Mouse (Mus musculus) heart, embryonic 10.5 days (tissue): ENCODE measurements around the gene Slc9a8. TPM values are rescaled to one million over a fixed set of nuclear protein-coding genes. Genes with fewer than 3 reads are reported as not detected.
A peak's percentile ranks its signal among the peaks of the same experiment; 100 is the strongest.

Experiments
- DNase-seq: peaks from one replicate; pipeline ENCODE4 v3.0.0-alpha.2; 2017; ENCODE audit warnings: low spot score
- H3K27ac ChIP-seq: fragments of 300-500 bp; sonication (generic); 2 replicates; pipeline ENCODE4 v1.5.1; 2016; ENCODE audit warnings: mild to moderate bottlenecking
- H3K27me3 ChIP-seq: fragments of 300-500 bp; sonication (generic); 2 replicates; pipeline ENCODE4 v1.6.1; 2016; ENCODE audit warnings: mild to moderate bottlenecking; ENCODE audit not compliant: poor library complexity, insufficient read depth, severe bottlenecking
- H3K36me3 ChIP-seq: fragments of 300-500 bp; sonication (generic); 2 replicates; pipeline ENCODE4 v1.6.1; 2016; ENCODE audit warnings: mild to moderate bottlenecking, moderate library complexity
- H3K4me1 ChIP-seq: fragments of 300-500 bp; sonication (generic); 2 replicates; pipeline ENCODE4 v1.6.1; 2016; ENCODE audit warnings: mild to moderate bottlenecking
- H3K4me3 ChIP-seq: fragments of 300-500 bp; sonication (generic); 2 replicates; pipeline ENCODE4 v1.5.1; 2016; ENCODE audit warnings: mild to moderate bottlenecking, moderate library complexity
- H3K9me3 ChIP-seq: fragments of 300-500 bp; sonication (generic); 2 replicates; pipeline ENCODE4 v1.6.1; 2016; ENCODE audit warnings: mild to moderate bottlenecking, moderate library complexity
- WGBS: fragments of 180-500 bp; shearing (Covaris S2); methylation state at CpG from one replicate; pipeline ENCODE4 v1.1.7; 2016; 5-methylcytosine and 5-hydroxymethylcytosine counted together
- polyA plus RNA-seq: library from polyadenylated mRNA; unstranded; fragments of >200 nt; fragmentation: Nextera tagmentation; extraction: Ambion mirVana; gene quantifications from 2 replicates; pipeline ENCODE4 v1.2.1, GENCODE M21; 2016

Slc9a8 gene
- 23.0 and 26.0 TPM in 2 replicates for polyA plus RNA-seq

DNA sequence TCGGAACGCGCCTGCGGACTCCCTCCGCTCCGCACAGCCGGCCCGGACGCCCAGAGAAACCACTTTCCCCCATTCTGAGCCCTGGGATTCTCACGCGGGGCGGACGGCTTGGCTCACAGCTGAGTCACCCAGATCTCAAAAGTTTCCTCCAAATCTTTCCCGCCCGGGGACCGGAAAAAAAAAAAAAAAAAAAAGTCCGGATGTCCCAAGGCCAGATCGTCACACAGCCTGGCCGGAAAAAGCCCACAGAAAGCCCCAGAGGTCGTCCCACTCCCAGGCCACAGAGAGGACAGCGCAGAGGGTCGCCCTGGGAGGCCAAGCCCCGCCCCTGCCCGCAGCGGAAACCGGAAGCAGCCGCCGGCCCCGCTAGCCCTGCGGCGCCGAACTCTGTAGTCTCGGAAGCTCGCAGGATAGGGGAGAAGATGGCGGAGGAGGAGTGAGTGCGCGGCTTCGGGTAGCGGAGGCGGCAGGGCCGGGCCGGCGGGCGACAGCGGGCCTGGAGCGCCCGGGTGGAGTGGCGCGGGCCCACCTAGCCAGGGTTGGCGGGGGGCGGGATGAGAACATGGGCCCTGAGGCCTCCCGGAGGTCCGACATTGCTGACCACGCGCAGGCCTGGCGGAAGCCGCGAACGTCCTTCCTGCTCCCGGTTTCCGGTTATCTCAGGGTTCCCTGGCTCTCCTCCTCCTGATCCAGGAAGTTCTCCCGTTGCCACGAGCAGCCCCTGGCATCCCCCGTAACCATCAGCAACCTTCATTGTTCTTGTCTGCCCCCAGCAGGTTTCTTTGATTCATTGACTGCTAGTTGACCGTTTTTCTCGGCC, at the start of gene Slc9a8:
TSS of gene Slc9a8 (plus strand) at position 383 of the 820 bp plus-strand sequence.
- Histone ChIP-seq H3K9me3 (no peaks in the 10 kb centered on the region), H3K4me1 (peaks cover 22% of the 10 kb centered on the region), H3K27me3 (no peaks in the 10 kb centered on the region), H3K4me3 (peak within 1 kb of the TSS; percentile 84), H3K36me3 (peaks cover 29% of the 10 kb centered on the region), H3K27ac (peak within 1 kb of the TSS; percentile 99)
- peak; percentile 99 for DNase-seq
- under 1% methylated on average over 66 of the region's 66 CpGs for WGBS

DNA sequence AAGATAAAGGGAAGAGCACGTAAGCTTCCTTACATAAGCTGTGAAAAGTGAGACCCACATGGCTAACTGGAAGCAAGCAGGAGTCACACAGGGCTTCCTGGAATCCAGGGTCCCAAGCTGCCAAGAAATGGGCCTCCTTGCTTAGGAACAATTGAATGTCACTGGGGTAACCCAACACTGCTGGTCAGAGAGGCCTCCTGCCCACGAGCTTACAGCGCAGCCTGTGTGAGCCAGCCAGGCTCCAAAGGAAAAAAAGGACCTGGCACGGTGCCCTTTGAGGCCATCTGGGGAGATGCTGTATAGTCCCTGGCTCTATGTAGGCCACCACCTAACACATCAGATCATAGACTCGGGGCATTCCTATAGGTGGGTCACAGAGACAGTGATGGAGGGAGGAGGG, 48.2 kb upstream of the Slc9a8 start:
- Histone ChIP-seq H3K4me1 (peaks cover 23% of the 10 kb centered on the region), H3K27me3 (no peaks in the 10 kb centered on the region), H3K27ac (no peak overlapping the region), H3K36me3 (no peaks in the 10 kb centered on the region), H3K9me3 (no peaks in the 10 kb centered on the region), H3K4me3 (no peak overlapping the region)
- 79% methylated on average over 5 of the region's 5 CpGs for WGBS
- DNase-seq, result no peak

DNA sequence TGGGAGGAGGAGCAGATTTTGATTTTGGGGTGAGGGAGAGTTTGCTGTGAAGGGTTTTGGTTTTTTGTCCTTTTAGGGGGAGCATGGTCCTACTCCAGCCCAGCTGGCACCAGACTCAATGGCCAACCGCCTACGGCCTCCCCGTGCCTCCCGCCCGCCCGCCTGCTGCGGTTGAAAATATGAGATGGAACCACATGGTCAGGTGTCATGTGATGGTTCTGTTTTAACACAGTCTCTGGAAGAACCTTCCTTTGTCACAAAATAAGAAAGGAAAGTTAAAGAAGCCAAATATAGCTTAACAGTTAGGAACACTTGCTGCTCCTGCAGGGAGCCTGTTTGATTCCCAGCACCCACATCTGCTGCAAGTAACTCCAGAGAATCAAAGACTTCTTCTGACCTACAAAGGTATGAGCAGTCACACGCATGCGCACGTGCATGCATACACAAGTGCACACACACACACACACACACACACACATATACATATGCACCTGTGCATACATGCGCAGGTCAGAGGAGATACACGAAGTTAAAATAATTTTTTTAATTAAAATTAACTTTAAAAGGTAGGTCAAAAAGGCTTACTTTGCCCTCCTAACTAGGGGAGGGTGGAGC, 47.2 kb upstream of the Slc9a8 start:
- H3K4me1 ChIP-seq, result peaks cover 29% of the 10 kb centered on the region
- H3K9me3 ChIP-seq, result no peaks in the 10 kb centered on the region
- no peaks in the 10 kb centered on the region for H3K36me3 ChIP-seq
- H3K4me3 ChIP-seq, result no peak overlapping the region
- DNase-seq, result no peak
- WGBS, result 93% methylated on average over 12 of the region's 12 CpGs
- no peaks in the 10 kb centered on the region for H3K27me3 ChIP-seq
- no peak overlapping the region for H3K27ac ChIP-seq

DNA sequence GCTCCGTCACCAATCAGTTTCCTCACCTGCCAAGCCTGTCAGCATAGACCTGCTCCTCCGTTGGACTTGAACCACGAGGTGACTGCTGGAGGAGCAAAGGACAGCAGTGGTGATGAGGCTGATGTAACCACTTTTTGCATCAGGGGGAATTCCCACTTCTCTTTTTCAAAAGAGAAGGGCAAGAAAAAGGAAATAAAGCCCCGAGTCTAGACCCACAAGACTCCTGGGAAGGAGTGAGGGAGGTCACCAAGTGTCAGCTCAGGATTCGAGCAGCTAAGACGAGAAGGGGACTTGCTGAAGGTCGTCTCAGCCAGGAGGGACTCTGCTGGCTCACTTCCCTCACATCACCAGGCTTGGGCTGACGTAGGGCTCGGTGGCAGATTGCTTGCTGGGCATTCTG, 46.4 kb upstream of the Slc9a8 start:
- Histone ChIP-seq H3K4me1 (peaks cover 29% of the 10 kb centered on the region), H3K27ac (no peak overlapping the region; the same call in 1 of the 2 replicates), H3K36me3 (no peaks in the 10 kb centered on the region), H3K9me3 (no peaks in the 10 kb centered on the region), H3K4me3 (no peak overlapping the region), H3K27me3 (no peaks in the 10 kb centered on the region)
- no peak for DNase-seq
- WGBS, result 78% methylated on average over 9 of the region's 9 CpGs

DNA sequence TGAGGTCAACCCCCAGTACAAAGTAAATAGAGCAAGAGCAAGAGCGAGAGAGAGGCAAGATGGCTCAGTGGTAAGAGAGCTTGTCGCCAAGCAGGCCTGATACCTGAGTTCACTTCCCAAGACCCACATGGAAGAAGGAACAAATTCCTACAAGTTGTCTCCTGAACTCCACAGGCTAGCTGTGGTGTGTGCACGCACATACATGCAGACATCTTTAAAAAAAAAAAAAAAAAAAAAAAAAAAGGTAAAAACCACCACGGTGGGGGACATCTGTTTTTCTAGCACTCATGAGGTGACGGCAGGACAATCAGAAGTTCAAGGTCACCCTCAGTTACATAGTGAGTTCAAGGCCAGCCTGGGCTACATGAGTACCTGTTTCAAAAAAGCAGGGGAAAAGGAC, 45.8 kb upstream of the Slc9a8 start:
- DNase-seq, result no peak
- no peak overlapping the region for H3K4me3 ChIP-seq
- H3K4me1 ChIP-seq, result peaks cover 29% of the 10 kb centered on the region
- H3K36me3 ChIP-seq, result no peaks in the 10 kb centered on the region
- no peaks in the 10 kb centered on the region for H3K27me3 ChIP-seq
- no peaks in the 10 kb centered on the region for H3K9me3 ChIP-seq
- 92% methylated on average over 5 of the region's 5 CpGs for WGBS
- peak overlapping the region; percentile 69 for H3K27ac ChIP-seq

DNA sequence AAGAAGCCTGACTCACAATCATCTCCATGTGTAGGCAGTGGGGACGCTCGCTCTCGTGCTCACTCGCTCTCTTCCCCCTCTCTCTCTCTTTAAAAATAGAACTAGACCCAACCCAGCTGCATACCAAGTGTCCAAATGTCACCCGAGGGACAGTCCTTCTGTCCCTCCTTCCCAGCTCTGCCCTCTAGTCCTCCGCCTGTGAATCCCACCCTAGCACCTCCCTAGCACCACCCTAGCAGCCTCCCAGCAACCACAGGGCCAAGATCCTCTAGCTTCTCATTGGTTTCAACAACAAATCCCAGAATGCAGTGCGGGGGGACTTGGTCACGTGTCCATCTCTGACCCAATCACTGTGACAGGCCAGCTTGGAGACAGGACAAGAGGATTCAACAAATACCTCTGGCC, 45.4 kb upstream of the Slc9a8 start:
- no peaks in the 10 kb centered on the region for H3K27me3 ChIP-seq
- peaks cover 29% of the 10 kb centered on the region for H3K4me1 ChIP-seq
- H3K27ac ChIP-seq, result peak overlapping the region; percentile 69
- no peak overlapping the region for H3K4me3 ChIP-seq
- 53% methylated on average over 8 of the region's 8 CpGs for WGBS
- peak; percentile 90 for DNase-seq
- H3K36me3 ChIP-seq, result no peaks in the 10 kb centered on the region
- no peaks in the 10 kb centered on the region for H3K9me3 ChIP-seq

DNA sequence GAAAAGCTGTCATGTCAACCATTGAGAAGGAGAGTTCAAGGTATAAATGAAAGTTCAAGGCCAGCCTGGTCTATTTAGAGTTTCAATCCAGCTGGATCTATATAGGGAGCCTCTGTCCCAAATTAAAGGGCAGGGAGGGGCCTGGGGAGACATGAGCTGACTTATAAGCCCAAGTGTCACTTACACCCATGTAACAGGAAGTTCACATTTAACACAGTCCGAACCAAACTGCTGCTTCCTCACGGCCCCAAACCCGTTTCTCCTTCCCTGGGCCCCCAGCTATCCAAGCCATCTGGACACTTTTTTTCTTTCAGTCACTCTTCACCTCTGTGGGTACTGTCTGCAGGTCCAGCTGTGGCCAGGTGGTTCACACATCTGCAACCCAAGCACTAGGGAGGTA, 43.8 kb upstream of the Slc9a8 start:
- no peak overlapping the region for H3K4me3 ChIP-seq
- no peak for DNase-seq
- peaks cover 29% of the 10 kb centered on the region for H3K4me1 ChIP-seq
- no peaks in the 10 kb centered on the region for H3K27me3 ChIP-seq
- H3K27ac ChIP-seq, result peak overlapping the region; percentile 2; the same call in 1 of the 2 replicates
- 54% methylated on average over 3 of the region's 3 CpGs for WGBS
- no peaks in the 10 kb centered on the region for H3K36me3 ChIP-seq
- H3K9me3 ChIP-seq, result no peaks in the 10 kb centered on the region

DNA sequence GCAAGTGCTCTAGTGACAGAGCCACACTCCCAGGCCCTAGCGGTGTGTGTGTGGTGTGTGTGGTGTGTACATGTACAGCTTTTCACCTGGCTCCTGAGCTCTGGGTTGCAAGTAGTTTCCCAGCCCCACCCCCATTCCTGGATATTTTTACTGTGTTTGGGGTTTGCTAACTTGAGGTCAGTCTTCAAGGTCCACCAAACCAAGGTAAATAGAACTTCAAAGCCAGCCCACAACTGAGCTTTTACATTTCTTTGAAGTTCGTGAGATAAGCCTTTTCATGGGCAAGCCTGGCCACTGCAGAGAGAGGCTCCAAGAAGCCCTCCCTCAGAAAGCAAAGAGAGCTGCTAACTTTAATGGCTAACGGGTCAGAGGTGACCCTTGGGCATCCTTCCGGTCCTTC, 42.5 kb upstream of the Slc9a8 start:
- no peak for DNase-seq
- Histone ChIP-seq H3K4me1 (peaks cover 33% of the 10 kb centered on the region), H3K9me3 (no peaks in the 10 kb centered on the region), H3K4me3 (no peak overlapping the region), H3K27me3 (no peaks in the 10 kb centered on the region), H3K27ac (no peak overlapping the region), H3K36me3 (no peaks in the 10 kb centered on the region)
- WGBS, result 29% methylated on average over 4 of the region's 4 CpGs

DNA sequence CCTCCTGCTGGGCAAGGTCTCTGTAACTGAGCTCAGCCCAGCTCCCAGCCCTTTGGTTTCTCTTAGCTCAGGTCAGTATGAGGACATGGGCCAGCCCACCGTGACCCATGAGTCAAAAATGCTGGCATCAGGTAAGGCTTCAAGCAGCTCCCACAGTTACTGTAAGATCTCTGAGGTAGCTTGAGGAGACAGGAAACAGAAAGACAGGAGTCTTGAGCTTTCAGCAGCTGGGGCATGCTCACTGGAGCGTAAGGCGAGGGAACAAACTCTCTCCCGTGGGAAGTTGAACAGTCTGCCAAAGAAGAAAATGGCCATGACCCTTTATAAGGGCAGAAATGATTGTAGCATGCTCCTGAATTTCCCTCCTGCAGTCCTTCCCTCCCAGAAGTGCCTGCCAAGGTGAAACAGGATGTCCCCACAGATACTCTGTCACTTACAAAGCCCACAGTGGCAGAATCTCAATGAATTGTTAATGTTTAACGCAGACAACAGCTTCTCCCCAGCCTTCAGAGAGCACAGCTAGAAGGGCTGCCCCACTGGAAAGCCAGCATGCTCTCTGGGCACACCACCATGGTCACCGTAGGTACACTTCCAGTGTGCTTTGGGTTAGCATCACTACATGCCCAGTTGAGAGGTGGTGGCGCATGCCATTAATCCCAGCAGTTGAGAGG, 40.8 kb upstream of the Slc9a8 start:
- Histone ChIP-seq H3K27ac (no peak overlapping the region), H3K4me1 (peaks cover 33% of the 10 kb centered on the region), H3K4me3 (no peak overlapping the region), H3K9me3 (no peaks in the 10 kb centered on the region), H3K27me3 (no peaks in the 10 kb centered on the region), H3K36me3 (no peaks in the 10 kb centered on the region)
- no peak for DNase-seq
- 63% methylated on average over 7 of the region's 7 CpGs for WGBS

DNA sequence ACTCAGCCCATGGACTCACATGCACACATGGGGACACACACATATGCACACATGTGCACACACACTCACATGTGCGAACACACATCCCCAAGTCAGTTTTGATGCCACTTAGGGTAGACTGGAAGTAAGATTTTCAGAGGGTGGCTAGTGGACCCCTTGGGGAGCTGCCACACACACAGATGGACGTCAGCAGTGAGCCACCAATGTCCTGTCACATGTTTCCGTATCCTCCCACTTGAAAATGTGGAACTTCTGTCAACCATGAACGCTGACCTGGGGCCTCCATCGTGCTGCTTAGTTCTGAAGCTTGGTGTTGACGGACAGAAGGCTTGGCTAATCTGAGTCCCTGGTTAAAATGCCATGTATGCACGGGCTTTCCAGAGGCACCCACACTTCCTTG, 39.9 kb upstream of the Slc9a8 start:
- DNase-seq, result no peak
- Histone ChIP-seq H3K4me1 (peaks cover 26% of the 10 kb centered on the region), H3K9me3 (no peaks in the 10 kb centered on the region), H3K36me3 (no peaks in the 10 kb centered on the region), H3K27me3 (no peaks in the 10 kb centered on the region), H3K4me3 (no peak overlapping the region), H3K27ac (no peak overlapping the region)
- WGBS, result 70% methylated on average over 7 of the region's 7 CpGs

DNA sequence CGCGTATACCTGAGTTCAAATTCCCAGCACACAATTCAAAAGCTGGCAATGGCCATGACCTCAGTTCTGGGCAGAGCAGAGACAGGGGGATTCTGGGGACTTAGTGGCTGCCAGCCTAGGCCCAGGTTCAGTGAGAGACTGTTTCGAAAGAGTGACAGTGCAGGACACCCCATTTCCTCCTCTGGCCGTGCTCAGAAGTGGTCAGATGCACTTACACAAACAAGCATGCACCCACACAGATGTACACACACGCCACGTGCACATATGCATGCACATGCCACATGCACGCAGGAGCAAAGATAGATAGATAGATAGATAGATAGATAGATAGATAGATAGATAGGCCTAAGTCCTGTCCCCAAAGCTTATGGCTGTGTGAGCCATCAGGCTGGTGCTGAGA, 39.1 kb upstream of the Slc9a8 start:
- 83% methylated on average over 7 of the region's 7 CpGs for WGBS
- H3K36me3 ChIP-seq, result no peaks in the 10 kb centered on the region
- no peak overlapping the region for H3K4me3 ChIP-seq
- no peak for DNase-seq
- no peaks in the 10 kb centered on the region for H3K27me3 ChIP-seq
- no peaks in the 10 kb centered on the region for H3K9me3 ChIP-seq
- no peak overlapping the region for H3K27ac ChIP-seq
- H3K4me1 ChIP-seq, result peaks cover 22% of the 10 kb centered on the region

DNA sequence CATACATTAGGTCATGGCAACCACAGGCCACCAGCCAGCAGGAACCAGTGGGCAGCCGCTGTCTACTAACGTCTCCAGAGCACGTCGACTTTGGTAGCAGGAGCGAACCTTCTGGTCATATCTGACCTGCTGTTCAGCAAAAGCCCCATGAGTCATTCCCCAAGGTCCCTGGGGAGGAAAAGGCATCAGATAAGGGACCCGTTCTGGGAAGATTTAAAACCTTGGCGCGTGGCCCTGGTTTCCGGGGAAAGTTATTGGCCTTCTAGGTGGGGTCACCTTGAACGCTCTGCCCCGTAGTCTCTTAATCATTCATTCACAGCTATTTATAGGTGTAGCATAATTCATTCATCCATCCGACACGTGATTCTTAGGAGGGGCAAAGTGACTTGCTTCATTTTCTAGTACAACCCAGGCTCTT, 37.8 kb upstream of the Slc9a8 start:
- Histone ChIP-seq H3K36me3 (no peaks in the 10 kb centered on the region), H3K27ac (no peak overlapping the region), H3K27me3 (no peaks in the 10 kb centered on the region), H3K4me3 (no peak overlapping the region), H3K9me3 (no peaks in the 10 kb centered on the region), H3K4me1 (peaks cover 13% of the 10 kb centered on the region)
- WGBS, result 51% methylated on average over 13 of the region's 13 CpGs
- no peak for DNase-seq

DNA sequence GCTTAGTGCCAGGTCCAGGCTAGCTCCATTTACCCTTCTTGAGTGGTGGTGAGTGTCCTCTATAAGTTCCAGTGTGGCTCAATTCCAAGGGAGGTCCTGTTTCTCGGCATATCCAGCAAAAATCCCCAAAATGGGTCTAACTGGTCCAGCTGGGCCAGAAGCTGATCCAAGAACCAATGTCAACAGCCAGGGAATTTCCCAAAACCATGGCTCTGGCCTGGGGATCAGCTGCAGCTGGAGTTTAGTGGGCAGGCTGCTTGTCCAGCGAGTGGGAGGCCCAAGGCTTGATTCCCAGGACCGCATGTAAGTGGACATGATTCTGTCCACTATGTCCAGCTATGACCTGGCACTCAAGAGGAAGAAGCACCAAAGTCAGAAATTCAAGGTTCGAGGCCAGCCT, 35.1 kb upstream of the Slc9a8 start:
- Histone ChIP-seq H3K4me1 (peaks cover 7% of the 10 kb centered on the region), H3K9me3 (no peaks in the 10 kb centered on the region), H3K4me3 (no peak overlapping the region), H3K36me3 (no peaks in the 10 kb centered on the region), H3K27ac (no peak overlapping the region), H3K27me3 (no peaks in the 10 kb centered on the region)
- 82% methylated on average over 4 of the region's 4 CpGs for WGBS
- no peak for DNase-seq
